Mouse (Mus musculus) thymus, adult 2 months (tissue): ENCODE data around the gene Trp73. TPM values are rescaled to one million over a fixed set of nuclear protein-coding genes. Genes with fewer than 3 reads are reported as not detected.

Experiments used
- DNase-seq: peaks from one replicate; pipeline ENCODE4 v3.0.0; 2021
- H3K27ac ChIP-seq: fragments of 200-500 bp; 2 replicates; pipeline ENCODE4 v1.5.1; 2012; ENCODE audit warnings: low read length, control low read depth; ENCODE audit not compliant: control insufficient read depth, insufficient read depth
- H3K27me3 ChIP-seq: fragments of 200-500 bp; 2 replicates; pipeline ENCODE4 v1.6.1; 2012; ENCODE audit warnings: mild to moderate bottlenecking, low read length, moderate library complexity, mixed read lengths; ENCODE audit not compliant: control insufficient read depth, insufficient read depth
- H3K36me3 ChIP-seq: fragments of 200-500 bp; 2 replicates; pipeline ENCODE4 v1.6.1; 2012; ENCODE audit warnings: mild to moderate bottlenecking, low read length, moderate library complexity; ENCODE audit not compliant: control insufficient read depth, insufficient read depth
- H3K4me1 ChIP-seq: fragments of 200-500 bp; replicated peaks from 2 replicates; pipeline ENCODE4 v1.6.1; 2012; ENCODE audit warnings: low read length; ENCODE audit not compliant: control insufficient read depth, insufficient read depth
- H3K4me3 ChIP-seq: fragments of 200-500 bp; 2 replicates; pipeline ENCODE4 v1.5.1; 2012; ENCODE audit warnings: mild to moderate bottlenecking, low read length, control low read depth, moderate library complexity; ENCODE audit not compliant: control insufficient read depth, insufficient read depth
- CTCF ChIP-seq: fragments of 200-500 bp; IDR thresholded peaks from 2 replicates; pipeline ENCODE4 v1.5.1; 2012; ENCODE audit warnings: mild to moderate bottlenecking, control low read depth, low read length, moderate library complexity, borderline replicate concordance; ENCODE audit not compliant: control insufficient read depth, poor library complexity, insufficient read depth; ENCODE audit errors: extremely low read depth
- POLR2A ChIP-seq: fragments of 200-500 bp; IDR thresholded peaks from 2 replicates; pipeline ENCODE4 v1.6.1; 2012; ENCODE audit warnings: mild to moderate bottlenecking, low read length, control low read depth, moderate library complexity; ENCODE audit not compliant: control insufficient read depth, poor library complexity, insufficient read depth; ENCODE audit errors: extremely low read depth
- WGBS: fragments of 180-500 bp; shearing (Covaris S2); methylation state at CpG from one replicate; pipeline ENCODE4 v1.1.7; 2018; 5-methylcytosine and 5-hydroxymethylcytosine counted together
- polyA plus RNA-seq: library from polyadenylated mRNA; depleted of rRNA; stranded (reverse); fragments of >200 nt; gene quantifications from 2 replicates; pipeline ENCODE4 v1.2.3, GENCODE M21; 2012

Gene Trp73
- polyA plus RNA-seq, 1 experiment, result 1.0 TPM

DNA sequence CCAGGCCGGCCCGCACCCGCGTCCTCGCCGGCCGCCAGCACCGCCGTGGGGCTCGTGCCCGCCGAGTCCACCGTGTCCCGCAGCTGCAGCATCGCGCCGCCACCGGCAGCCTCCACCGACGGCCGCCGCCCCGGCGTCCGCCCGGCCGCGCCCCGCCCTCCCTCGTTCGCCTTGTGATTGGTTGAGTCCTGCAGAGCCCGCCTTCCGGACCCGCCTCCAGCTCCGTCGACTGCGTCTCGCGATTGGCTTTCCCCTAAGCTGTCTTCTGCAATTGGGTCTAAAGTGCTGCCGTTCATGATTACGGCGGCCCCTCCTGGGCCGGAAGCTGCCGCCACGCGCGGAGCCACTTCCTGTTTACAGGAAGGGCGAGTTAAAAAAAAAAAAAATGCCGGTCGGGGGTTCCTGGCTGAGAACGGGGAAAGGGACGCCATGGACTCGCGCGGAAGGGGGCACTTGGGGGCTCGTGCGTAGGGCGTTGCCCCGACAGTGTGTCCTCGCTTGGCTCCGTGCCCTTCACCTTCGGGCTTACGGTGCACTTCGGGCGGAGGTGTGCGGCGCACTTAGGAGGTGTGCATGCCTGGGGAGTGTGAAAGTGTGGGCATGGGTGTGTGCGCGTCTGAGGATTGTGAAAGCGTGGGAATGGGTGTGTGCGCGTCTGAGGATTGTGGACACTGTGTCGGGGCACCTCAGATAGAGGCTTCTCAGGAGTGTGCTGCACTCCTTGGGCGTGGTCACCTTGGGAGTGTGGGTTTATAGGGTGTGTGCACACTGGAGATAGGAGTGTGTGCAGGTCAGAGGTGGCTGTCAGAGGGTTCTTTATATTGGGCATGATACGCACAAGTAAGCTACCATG is 20.8 kb upstream of the Trp73 start, which contains the start of gene Tprgl:
TSS of gene Tprgl (minus strand) at position 129 of the 853 bp plus-strand sequence.
- DNase-seq, result peak; percentile 97
- WGBS, result under 1% methylated on average over 75 of the region's 75 CpGs
- H3K27ac ChIP-seq, result peak within 1 kb of the TSS; percentile 87
- H3K36me3 ChIP-seq, result peaks cover 24% of the 10 kb centered on the region
- TF ChIP-seq POLR2A (peak; percentile 88), CTCF (peak; percentile 52)
- H3K4me3 ChIP-seq, result peak within 1 kb of the TSS; percentile 99
- peaks cover 22% of the 10 kb centered on the region for H3K4me1 ChIP-seq
- no peaks in the 10 kb centered on the region for H3K27me3 ChIP-seq

DNA sequence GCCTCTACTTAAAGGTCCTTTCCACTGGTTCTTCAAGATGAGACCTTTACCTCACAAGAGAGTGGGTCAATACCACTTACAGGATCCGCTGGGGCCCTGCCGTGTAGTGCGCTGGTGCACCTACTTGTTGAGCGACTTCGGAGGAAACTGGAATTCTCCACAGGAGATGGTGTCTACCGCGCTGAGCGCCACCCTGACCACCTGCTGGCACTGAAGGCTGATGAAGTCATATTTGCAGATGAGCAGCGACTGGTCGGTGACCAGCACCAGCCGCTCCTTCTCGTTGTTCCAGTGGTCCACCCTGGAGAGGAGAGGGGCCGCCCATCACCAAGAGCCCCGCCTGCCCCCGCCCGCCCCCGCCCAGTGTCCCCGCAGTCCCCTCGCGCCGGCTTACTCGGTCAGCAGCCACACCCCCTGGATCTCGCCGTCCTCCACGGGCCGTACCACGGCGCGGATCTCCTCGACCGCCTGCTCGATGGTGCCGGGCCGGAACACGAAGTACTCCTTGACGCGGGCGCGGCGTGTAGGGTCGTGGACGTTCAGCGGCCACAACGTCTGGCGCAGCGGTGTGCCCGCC is 20.0 kb upstream of the Trp73 start:
- under 1% methylated on average over 45 of the region's 47 CpGs for WGBS
- Histone ChIP-seq H3K27ac (peak overlapping the region; percentile 8), H3K4me1 (peaks cover 24% of the 10 kb centered on the region), H3K4me3 (peak overlapping the region; percentile 88), H3K27me3 (no peaks in the 10 kb centered on the region), H3K36me3 (peaks cover 26% of the 10 kb centered on the region)
- no peak for TF ChIP-seq POLR2A
- 0 out of 2 replicates have a peak, but pooled peaks have one; percentile 20 for TF ChIP-seq CTCF
- DNase-seq, result no peak

DNA sequence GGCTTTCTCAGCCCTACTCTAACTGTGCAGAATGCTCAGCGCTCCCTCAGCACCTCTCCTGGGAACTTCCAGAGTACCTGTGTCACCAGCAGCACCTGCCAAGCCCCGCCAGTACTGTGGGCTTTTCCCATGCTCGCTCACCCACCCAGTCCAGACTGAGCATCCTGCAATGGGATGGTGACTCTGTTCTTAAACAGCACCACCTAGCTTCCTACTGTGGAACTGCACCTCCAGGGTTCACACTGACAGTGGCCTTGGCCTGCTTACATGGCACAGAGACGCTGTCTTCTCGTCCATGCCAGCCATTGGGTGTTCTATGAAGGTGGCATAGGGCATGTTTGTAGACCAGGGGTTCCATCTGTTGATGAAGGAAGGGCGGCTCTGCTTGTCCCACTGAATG is 19.0 kb upstream of the Trp73 start:
- Histone ChIP-seq H3K4me1 (peaks cover 24% of the 10 kb centered on the region), H3K27ac (no peak overlapping the region), H3K36me3 (peaks cover 27% of the 10 kb centered on the region), H3K4me3 (peak overlapping the region; percentile 6; the same call in 1 of the 2 replicates), H3K27me3 (no peaks in the 10 kb centered on the region)
- TF ChIP-seq POLR2A (no peak), CTCF (peak; percentile 76; the same call in 1 of the 2 replicates)
- DNase-seq, result peak; percentile 90
- 22% methylated on average over 6 of the region's 6 CpGs for WGBS

DNA sequence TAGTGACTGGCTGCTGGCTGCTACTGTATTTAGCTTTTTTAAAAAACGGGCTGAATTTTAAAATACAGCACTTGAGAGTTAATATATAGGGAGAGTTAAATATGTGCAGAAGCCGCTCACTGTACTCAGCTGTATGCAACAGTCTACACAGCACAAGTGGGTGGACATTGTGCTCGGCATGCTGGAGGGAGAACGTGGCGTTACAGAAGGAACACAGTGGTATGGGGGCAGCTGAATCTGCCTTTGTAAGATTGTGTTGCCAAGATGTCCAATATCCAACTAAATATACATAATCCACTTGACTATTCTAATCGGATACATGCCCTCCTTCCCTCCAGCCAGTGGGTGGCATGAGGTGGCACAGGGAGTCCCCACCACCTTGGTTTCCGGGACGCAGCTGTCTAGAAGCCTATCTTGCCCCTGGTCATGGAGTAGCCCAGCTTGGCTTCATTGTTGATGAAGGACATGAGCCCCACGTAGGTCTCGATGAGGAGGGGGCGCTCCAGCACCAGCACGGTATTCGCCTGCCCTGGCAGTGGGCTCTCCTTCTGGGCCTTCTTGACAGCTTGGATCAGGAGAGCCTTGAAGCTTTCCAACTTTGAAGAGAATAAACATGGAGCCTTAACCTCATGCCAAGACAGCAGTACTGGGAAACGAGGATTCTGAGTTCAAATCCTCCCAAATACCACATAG is 18.1 kb upstream of the Trp73 start:
- H3K4me3 ChIP-seq, result no peak overlapping the region
- H3K4me1 ChIP-seq, result peaks cover 24% of the 10 kb centered on the region
- 96% methylated on average over 14 of the region's 14 CpGs for WGBS
- H3K27me3 ChIP-seq, result no peaks in the 10 kb centered on the region
- TF ChIP-seq POLR2A, result no peak
- no peak for TF ChIP-seq CTCF
- peaks cover 27% of the 10 kb centered on the region for H3K36me3 ChIP-seq
- H3K27ac ChIP-seq, result no peak overlapping the region
- DNase-seq, result no peak

DNA sequence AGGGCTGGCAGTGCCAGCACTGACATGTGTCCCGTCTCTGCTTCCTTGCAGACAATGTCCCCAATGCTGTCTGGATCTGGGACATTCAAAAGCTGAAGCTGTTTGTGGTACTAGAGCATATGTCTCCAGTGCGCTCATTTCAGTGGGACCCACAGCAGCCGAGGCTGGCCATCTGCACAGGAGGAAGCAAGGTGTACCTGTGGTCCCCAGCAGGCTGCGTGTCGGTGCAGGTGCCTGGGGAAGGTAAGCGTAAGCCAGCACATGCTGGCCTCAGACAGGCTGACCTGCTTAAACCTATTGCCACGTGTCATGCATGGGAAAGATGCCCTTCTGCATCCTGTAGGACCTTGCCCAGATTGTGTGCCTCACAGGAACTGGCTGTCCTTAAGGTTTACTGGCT is 16.0 kb upstream of the Trp73 start:
- no peaks in the 10 kb centered on the region for H3K27me3 ChIP-seq
- H3K4me1 ChIP-seq, result peaks cover 17% of the 10 kb centered on the region
- H3K27ac ChIP-seq, result no peak overlapping the region
- H3K36me3 ChIP-seq, result peaks cover 32% of the 10 kb centered on the region
- TF ChIP-seq POLR2A (no peak), CTCF (no peak)
- 37% methylated on average over 7 of the region's 7 CpGs for WGBS
- no peak for DNase-seq
- H3K4me3 ChIP-seq, result no peak overlapping the region

DNA sequence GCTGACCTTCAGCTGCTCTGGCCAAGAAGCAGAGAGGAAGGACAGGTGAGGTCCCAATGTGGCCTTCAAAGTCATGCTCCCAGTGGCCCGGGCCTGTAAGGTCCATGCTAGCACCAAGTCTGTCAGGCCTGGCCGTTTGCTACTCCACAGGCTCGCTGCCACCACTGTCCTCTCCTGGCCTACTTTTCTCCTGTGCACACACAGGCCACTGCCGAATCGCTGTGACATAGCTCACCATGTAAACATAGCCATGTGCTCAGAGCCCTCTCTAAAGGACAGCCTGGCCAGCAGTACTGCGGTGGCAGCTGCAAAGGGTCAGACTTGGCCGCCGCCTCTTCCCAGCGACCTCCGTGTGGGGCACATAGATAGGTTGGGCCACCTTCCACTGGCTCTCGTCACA is 14.1 kb upstream of the Trp73 start:
- Histone ChIP-seq H3K27ac (no peak overlapping the region), H3K4me3 (no peak overlapping the region), H3K36me3 (peaks cover 36% of the 10 kb centered on the region), H3K4me1 (peaks cover 13% of the 10 kb centered on the region), H3K27me3 (no peaks in the 10 kb centered on the region)
- TF ChIP-seq CTCF (no peak), POLR2A (no peak)
- no peak for DNase-seq
- 92% methylated on average over 11 of the region's 11 CpGs for WGBS
